Comparison of ENCODE assay signal across 24 mouse cellular contexts in the genomic region with DNA sequence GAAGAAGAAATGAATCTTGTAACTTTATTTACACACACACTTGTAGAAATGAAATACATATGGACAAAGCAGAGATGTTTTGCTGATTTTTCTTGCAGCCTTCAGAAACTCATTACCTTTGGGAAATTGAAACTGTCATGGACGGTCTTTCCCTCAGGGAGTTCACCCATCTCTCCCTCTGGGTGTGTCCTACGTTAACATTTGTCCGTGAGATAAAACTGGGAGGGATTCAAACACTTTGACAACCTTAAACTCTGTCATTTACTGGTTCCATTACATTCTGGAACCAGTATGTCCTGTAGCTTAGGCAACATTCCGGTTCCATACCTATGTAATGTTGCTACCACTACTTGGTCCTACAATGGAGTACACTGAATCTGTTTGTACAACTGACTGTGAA.
A peak's percentile ranks its signal among the peaks of the same experiment; 100 is the strongest.
DNase-seq lines count a peak whose midpoint lies in the region; ATAC-seq and TF ChIP-seq lines count a peak whose summit lies in the region.
"Had no signal": no experiment of that assay in that cellular context is flagged by ENCODE, and none has a peak within 500 bp of the region (broad histone marks: within the 10 kb centered on the region; RNA-seq: fewer than 3 reads in every experiment).

No protein-coding gene starts in this region.

- H3K9ac ChIP-seq in liver, embryonic 11.5 days (ENCODE audit: low read depth, low read length) = no peak overlapping the region
- H3K9ac ChIP-seq in liver, postnatal 0 days (replicated peaks) = no peak overlapping the region
- no peak overlapping the region for H3K9ac ChIP-seq in liver, embryonic 13.5 days
- no peak overlapping the region for H3K9ac ChIP-seq in liver, embryonic 15.5 days
- H3K9ac ChIP-seq: embryonic facial prominence, embryonic 13.5 days; embryonic facial prominence, embryonic 15.5 days; forebrain, embryonic 12.5 days had no signal

- H3K9me3 ChIP-seq in liver, embryonic 11.5 days (ENCODE audit: control insufficient read depth, low read length) = no peaks in the 10 kb centered on the region
- H3K9me3 ChIP-seq in liver, postnatal 0 days (ENCODE audit: low read length) = no peaks in the 10 kb centered on the region
- H3K9me3 ChIP-seq in liver, embryonic 13.5 days (replicated peaks) = no peaks in the 10 kb centered on the region
- no peaks in the 10 kb centered on the region for H3K9me3 ChIP-seq in liver, embryonic 15.5 days (replicated peaks)
- H3K9me3 ChIP-seq: embryonic facial prominence, embryonic 13.5 days; embryonic facial prominence, embryonic 15.5 days; forebrain, embryonic 10.5 days; forebrain, embryonic 12.5 days had no signal

- peaks cover 2% of the 10 kb centered on the region; the same call in 1 of the 2 replicates for H3K4me1 ChIP-seq in liver, embryonic 11.5 days (replicated peaks; ENCODE audit: control insufficient read depth, insufficient read depth, low read length)
- H3K4me1 ChIP-seq in liver, postnatal 0 days (ENCODE audit: insufficient read depth) = no peaks in the 10 kb centered on the region
- H3K4me1 ChIP-seq in liver, embryonic 13.5 days (replicated peaks) = peaks cover 20% of the 10 kb centered on the region
- H3K4me1 ChIP-seq in liver, embryonic 15.5 days (replicated peaks) = peaks cover 10% of the 10 kb centered on the region; the same call in 1 of the 2 replicates
- H3K4me1 ChIP-seq: embryonic facial prominence, embryonic 13.5 days; embryonic facial prominence, embryonic 15.5 days; forebrain, embryonic 10.5 days; forebrain, embryonic 12.5 days had no signal

- WGBS in liver, embryonic 11.5 days = 70% methylated on average over 4 of the region's 4 CpGs
- WGBS in liver, postnatal 0 days (ENCODE audit: insufficient replicate concordance) = 68% methylated on average over 4 of the region's 4 CpGs
- 43% methylated on average over 4 of the region's 4 CpGs for WGBS in liver, embryonic 13.5 days (ENCODE audit: insufficient replicate concordance)
- 39% methylated on average over 4 of the region's 4 CpGs for WGBS in liver, embryonic 15.5 days (ENCODE audit: insufficient replicate concordance)

- no peak overlapping the region for H3K4me3 ChIP-seq in liver, embryonic 11.5 days (ENCODE audit: low read depth, low read length)
- no peak overlapping the region for H3K4me3 ChIP-seq in liver, postnatal 0 days (ENCODE audit: low read depth, low read length)
- no peak overlapping the region for H3K4me3 ChIP-seq in liver, embryonic 13.5 days (replicated peaks)
- no peak overlapping the region for H3K4me3 ChIP-seq in liver, embryonic 15.5 days (replicated peaks)
- H3K4me3 ChIP-seq: embryonic facial prominence, embryonic 13.5 days; embryonic facial prominence, embryonic 15.5 days; forebrain, embryonic 10.5 days; forebrain, embryonic 12.5 days had no signal

- H3K36me3 ChIP-seq in liver, embryonic 11.5 days (ENCODE audit: control insufficient read depth, insufficient read depth, low read length) = no peaks in the 10 kb centered on the region
- no peaks in the 10 kb centered on the region; the same call in 1 of the 2 replicates for H3K36me3 ChIP-seq in liver, postnatal 0 days (replicated peaks; ENCODE audit: insufficient read depth, low read length)
- no peaks in the 10 kb centered on the region for H3K36me3 ChIP-seq in liver, embryonic 13.5 days
- 0 out of 2 replicates have a peak, but pooled peaks cover 3% of the 10 kb centered on the region for H3K36me3 ChIP-seq in liver, embryonic 15.5 days (replicated peaks)
- H3K36me3 ChIP-seq: forebrain, embryonic 12.5 days had no signal

- no peak for TF ChIP-seq CTCF in liver, postnatal 0 days (IDR thresholded peaks at IDR 0.05; ENCODE audit: low read depth)

- no peaks in the 10 kb centered on the region for H3K27me3 ChIP-seq in liver, embryonic 11.5 days (replicated peaks; ENCODE audit: control insufficient read depth, insufficient read depth, low read length)
- H3K27me3 ChIP-seq in liver, postnatal 0 days (ENCODE audit: insufficient read depth, low read length) = no peaks in the 10 kb centered on the region
- H3K27me3 ChIP-seq in liver, embryonic 13.5 days = no peaks in the 10 kb centered on the region
- no peaks in the 10 kb centered on the region for H3K27me3 ChIP-seq in liver, embryonic 15.5 days
- H3K27me3 ChIP-seq: embryonic facial prominence, embryonic 13.5 days; embryonic facial prominence, embryonic 15.5 days; forebrain, embryonic 12.5 days had no signal

- TF ChIP-seq EP300 in liver, postnatal 0 days (IDR thresholded peaks at IDR 0.05; ENCODE audit: low read depth) = no peak

- 0 out of 2 replicates have a peak, but pooled peaks have one; percentile 56 for ATAC-seq in liver, embryonic 11.5 days (replicated peaks; ENCODE audit: low FRiP score)
- ATAC-seq in liver, postnatal 0 days = no peak
- peak; percentile 79 for ATAC-seq in erythroblast, adult 5-6 weeks (replicated peaks; ENCODE audit: low FRiP score, poor library complexity, severe bottlenecking)
- ATAC-seq in liver, embryonic 13.5 days (ENCODE audit: low read depth) = peak; percentile 77
- no peak; the same call in 1 of the 2 replicates for ATAC-seq in liver, embryonic 15.5 days (ENCODE audit: insufficient read depth)
- ATAC-seq in CD4-positive, CD25-positive, alpha-beta regulatory T cell, adult 4 months = no peak
- no peak for ATAC-seq in inflammation-experienced regulatory T-cells, adult 6 months
- ATAC-seq: forebrain, embryonic 14.5 days; forebrain, embryonic 16.5 days had no signal

- DNase-seq in liver, embryonic 11.5 days (ENCODE audit: low spot score) = no peak
- DNase-seq in liver, postnatal 0 days = no peak
- no peak for DNase-seq in liver, embryonic 13.5 days
- DNase-seq in frontal cortex, postnatal 10 days (ENCODE audit: low spot score in 2 of 2) = no peak
- DNase-seq: adrenal gland, adult 8-10 months; adrenal gland, postnatal 14 days; B cell, adult 2 months; cerebellum, adult 11 months; cerebellum, adult 18-20 months; cerebellum, adult 8-10 months; cerebellum, adult 9-11 months; cerebellum, postnatal 14 days; cerebellum, postnatal 36 days; embryo, embryonic 11 days had no signal

- H3K4me2 ChIP-seq in liver, embryonic 11.5 days = no peak overlapping the region
- no peak overlapping the region for H3K4me2 ChIP-seq in liver, postnatal 0 days (ENCODE audit: low read depth, low read length)
- H3K4me2 ChIP-seq in liver, embryonic 13.5 days = no peak overlapping the region
- peak overlapping the region; percentile 9; the same call in 1 of the 2 replicates for H3K4me2 ChIP-seq in liver, embryonic 15.5 days
- H3K4me2 ChIP-seq: embryonic facial prominence, embryonic 13.5 days; embryonic facial prominence, embryonic 15.5 days; forebrain, embryonic 12.5 days had no signal

- H3K27ac ChIP-seq in liver, embryonic 11.5 days (ENCODE audit: low read depth, low read length) = no peak overlapping the region
- H3K27ac ChIP-seq in liver, postnatal 0 days (ENCODE audit: low read depth) = no peak overlapping the region
- no peak overlapping the region for H3K27ac ChIP-seq in liver, embryonic 13.5 days
- H3K27ac ChIP-seq in liver, embryonic 15.5 days (replicated peaks) = no peak overlapping the region
- H3K27ac ChIP-seq: embryonic facial prominence, embryonic 13.5 days; embryonic facial prominence, embryonic 15.5 days; forebrain, embryonic 10.5 days; forebrain, embryonic 12.5 days had no signal

Comparison
In these comparisons a context has a peak if more than half of its experiments do, and no peak if none do; other contexts are left out.
1. ATAC-seq: peak in liver, embryonic 11.5 days (single experiment), erythroblast, adult 5-6 weeks (single experiment) and liver, embryonic 13.5 days (single experiment); none in liver, postnatal 0 days (single experiment), liver, embryonic 15.5 days (single experiment), CD4-positive, CD25-positive, alpha-beta regulatory T cell, adult 4 months (single experiment) and inflammation-experienced regulatory T-cells, adult 6 months (single experiment).